Mouse (Mus musculus) limb, embryonic 11.5 days (tissue): ENCODE results near the gene Bag6. TPM values are rescaled to one million over a fixed set of nuclear protein-coding genes. Genes with fewer than 3 reads are reported as not detected.

Source experiments
- ATAC-seq: fragments of 200-750 bp; cut with Nextera tagmentation; 2 replicates; pipeline ENCODE4 v1.8.0; 2017; ENCODE audit warnings: low read depth; ENCODE audit not compliant: insufficient number of reproducible peaks, low FRiP score, low TSS enrichment
- DNase-seq: peaks from one replicate; pipeline ENCODE4 v3.0.0-alpha.2; 2015; ENCODE audit warnings: low spot score
- H3K27ac ChIP-seq: fragments of 300-500 bp; sonication (generic); replicated peaks from 2 replicates; pipeline ENCODE4 v1.5.1; 2014; ENCODE audit warnings: low read depth, mild to moderate bottlenecking, low read length
- H3K27me3 ChIP-seq: fragments of 300-500 bp; sonication (generic); 2 replicates; pipeline ENCODE4 v1.6.1; 2014; ENCODE audit warnings: mild to moderate bottlenecking, low read length, mixed read lengths; ENCODE audit not compliant: control insufficient read depth, insufficient read depth
- H3K36me3 ChIP-seq: fragments of 300-500 bp; sonication (generic); 2 replicates; pipeline ENCODE4 v1.6.1; 2014; ENCODE audit warnings: mild to moderate bottlenecking, low read length, moderate library complexity, mixed read lengths; ENCODE audit not compliant: control insufficient read depth, insufficient read depth
- H3K4me1 ChIP-seq: fragments of 300-500 bp; sonication (generic); 2 replicates; pipeline ENCODE4 v1.6.1; 2014; ENCODE audit warnings: low read length, mixed read lengths; ENCODE audit not compliant: control insufficient read depth, insufficient read depth
- H3K4me2 ChIP-seq: fragments of 300-500 bp; sonication (generic); 2 replicates; pipeline ENCODE4 v1.6.1; 2014; ENCODE audit warnings: low read depth, mild to moderate bottlenecking, moderate library complexity; ENCODE audit not compliant: severe bottlenecking
- H3K4me3 ChIP-seq: fragments of 300-500 bp; sonication (generic); 2 replicates; pipeline ENCODE4 v1.5.1; 2014; ENCODE audit warnings: low read depth, low read length
- H3K9ac ChIP-seq: fragments of 300-500 bp; sonication (generic); 2 replicates; pipeline ENCODE4 v1.6.1; 2014; ENCODE audit warnings: mild to moderate bottlenecking, low read length
- H3K9me3 ChIP-seq: fragments of 300-500 bp; sonication (generic); 2 replicates; pipeline ENCODE4 v1.6.1; 2016; ENCODE audit warnings: low read length; ENCODE audit not compliant: control insufficient read depth
- WGBS: fragments of 180-500 bp; shearing (Covaris S2); extraction: QIAGEN DNeasy Blood & Tissue Kit; methylation state at CpG from one replicate; pipeline ENCODE4 v1.1.7; 2014; 5-methylcytosine and 5-hydroxymethylcytosine counted together
- polyA plus RNA-seq: library from polyadenylated mRNA; unstranded; fragments of >200 nt; fragmentation: Nextera tagmentation; extraction: Ambion mirVana; gene quantifications from 2 replicates; pipeline ENCODE4 v1.2.1, GENCODE M21; 2014

Gene Bag6
- polyA plus RNA-seq, 1 experiment from 2014 or later: 104 TPM

GRCm38 (mm10) chr17:35186681-35187080 lies 51.7 kb downstream of the Bag6 start:
- Histone ChIP-seq H3K36me3 (no peaks in the 10 kb centered on the region), H3K4me3 (peak overlapping the region; percentile 33), H3K9ac (no peak overlapping the region), H3K4me2 (peak overlapping the region; percentile 48), H3K9me3 (no peaks in the 10 kb centered on the region), H3K4me1 (peaks cover 2% of the 10 kb centered on the region), H3K27me3 (no peaks in the 10 kb centered on the region), H3K27ac (peak overlapping the region; percentile 65; the same call in 1 of the 2 replicates)
- DNase-seq (peak; percentile 74), ATAC-seq (peak; percentile 54; the same call in 1 of the 2 replicates)
- 1% methylated on average over 4 of the region's 4 CpGs for WGBS

- Histone ChIP-seq H3K4me3 (no peak overlapping the region), H3K27ac (no peak overlapping the region), H3K36me3 (no peaks in the 10 kb centered on the region), H3K4me1 (peaks cover 2% of the 10 kb centered on the region), H3K4me2 (no peak overlapping the region), H3K9me3 (no peaks in the 10 kb centered on the region), H3K9ac (no peak overlapping the region), H3K27me3 (no peaks in the 10 kb centered on the region)
- 71% methylated on average over 4 of the region's 4 CpGs for WGBS
- ATAC-seq: no peak
- DNase-seq: no peak
Measured at GRCm38 (mm10) chr17:35187345-35187744, 52.4 kb downstream of the Bag6 start.

- Histone ChIP-seq H3K27me3 (no peaks in the 10 kb centered on the region), H3K27ac (no peak within 1 kb of the TSS), H3K36me3 (no peaks in the 10 kb centered on the region), H3K9ac (no peak within 1 kb of the TSS), H3K4me1 (peaks cover 2% of the 10 kb centered on the region), H3K9me3 (no peaks in the 10 kb centered on the region), H3K4me2 (no peak within 1 kb of the TSS), H3K4me3 (no peak within 1 kb of the TSS)
- 70% methylated on average over 7 of the region's 7 CpGs for WGBS
- no peak for ATAC-seq
- DNase-seq: no peak
Measured at GRCm38 (mm10) chr17:35187959-35188610, 53.1 kb downstream of the Bag6 start, which contains the start of gene Lst1. Gene Lst1, minus strand, starts transcription at chr17:35188439.

GRCm38 (mm10) chr17:35189186-35189585 lies 54.2 kb downstream of the Bag6 start:
- 63% methylated on average over 1 of the region's 1 CpGs for WGBS
- no peak overlapping the region for H3K4me2 ChIP-seq
- peaks cover 2% of the 10 kb centered on the region for H3K27me3 ChIP-seq
- peaks cover 2% of the 10 kb centered on the region for H3K4me1 ChIP-seq
- DNase-seq (no peak), ATAC-seq (no peak)
- no peaks in the 10 kb centered on the region for H3K36me3 ChIP-seq
- no peak overlapping the region for H3K27ac ChIP-seq
- no peak overlapping the region for H3K4me3 ChIP-seq
- no peak overlapping the region for H3K9ac ChIP-seq
- H3K9me3 ChIP-seq: no peaks in the 10 kb centered on the region

GRCm38 (mm10) chr17:35190096-35190495 lies 55.1 kb downstream of the Bag6 start:
- Histone ChIP-seq H3K4me1 (peaks cover 2% of the 10 kb centered on the region), H3K4me2 (no peak overlapping the region), H3K9ac (no peak overlapping the region), H3K9me3 (no peaks in the 10 kb centered on the region), H3K4me3 (no peak overlapping the region), H3K36me3 (no peaks in the 10 kb centered on the region), H3K27me3 (peaks cover 11% of the 10 kb centered on the region), H3K27ac (no peak overlapping the region)
- 75% methylated on average over 4 of the region's 4 CpGs for WGBS
- DNase-seq: no peak
- ATAC-seq: no peak

- Histone ChIP-seq H3K4me2 (no peak overlapping the region), H3K9me3 (no peaks in the 10 kb centered on the region), H3K27ac (no peak overlapping the region), H3K4me1 (peaks cover 4% of the 10 kb centered on the region), H3K36me3 (no peaks in the 10 kb centered on the region), H3K27me3 (peaks cover 27% of the 10 kb centered on the region), H3K4me3 (no peak overlapping the region), H3K9ac (no peak overlapping the region)
- ATAC-seq (no peak), DNase-seq (no peak)
- WGBS: 61% methylated on average over 2 of the region's 2 CpGs
Measured at GRCm38 (mm10) chr17:35191723-35192122, 56.7 kb downstream of the Bag6 start.

DNA sequence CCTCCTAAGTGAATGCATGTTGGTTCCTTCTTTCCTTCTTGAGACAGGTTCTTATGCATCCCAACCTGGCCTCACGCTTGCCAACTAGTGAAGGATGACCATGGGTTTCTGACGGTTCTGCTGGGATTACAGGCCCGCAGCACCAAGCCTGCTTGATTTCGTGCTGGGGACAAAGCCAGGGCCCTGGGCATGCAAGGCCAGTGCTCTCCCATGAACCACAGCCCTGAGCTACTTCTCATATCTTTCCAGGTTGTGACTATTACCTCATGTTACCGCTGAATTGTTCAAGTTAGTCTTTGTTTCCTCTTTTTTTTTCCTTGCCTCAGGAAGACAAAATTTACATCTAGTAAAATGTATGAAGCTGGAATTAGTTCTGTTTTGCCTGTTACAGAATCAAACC lies 57.9 kb downstream of the Bag6 start:
- Histone ChIP-seq H3K9ac (no peak overlapping the region), H3K36me3 (no peaks in the 10 kb centered on the region), H3K4me3 (no peak overlapping the region), H3K9me3 (no peaks in the 10 kb centered on the region), H3K27ac (no peak overlapping the region), H3K4me2 (no peak overlapping the region), H3K27me3 (peaks cover 30% of the 10 kb centered on the region), H3K4me1 (peaks cover 4% of the 10 kb centered on the region; the same call in 1 of the 2 replicates)
- DNase-seq (no peak), ATAC-seq (no peak)
- 86% methylated on average over 5 of the region's 5 CpGs for WGBS

- H3K9ac ChIP-seq: no peak within 1 kb of the TSS
- peak within 1 kb of the TSS; percentile 34; the same call in 1 of the 2 replicates for H3K4me3 ChIP-seq
- WGBS: 63% methylated on average over 28 of the region's 28 CpGs
- H3K4me2 ChIP-seq: no peak within 1 kb of the TSS
- ATAC-seq (no peak), DNase-seq (no peak)
- H3K27me3 ChIP-seq: peaks cover 30% of the 10 kb centered on the region
- no peak within 1 kb of the TSS for H3K27ac ChIP-seq
- no peaks in the 10 kb centered on the region for H3K9me3 ChIP-seq
- H3K36me3 ChIP-seq: no peaks in the 10 kb centered on the region
- peaks cover 6% of the 10 kb centered on the region; the same call in 1 of the 2 replicates for H3K4me1 ChIP-seq
Measured at GRCm38 (mm10) chr17:35193881-35194843, 59.2 kb downstream of the Bag6 start, which contains the start of gene Ltb. Gene Ltb, plus strand, starts transcription at chr17:35194439.
